In genomic region chr17:10370660-10371130, GRCm38 (mm10) we compare ENCODE assay signal across 8 mouse cellular contexts. TPM values are rescaled to one million over a fixed set of nuclear protein-coding genes. Genes with fewer than 3 reads are reported as not detected.
DNase-seq lines count a peak whose midpoint lies in the region; ATAC-seq and TF ChIP-seq lines count a peak whose summit lies in the region.

No protein-coding gene starts in this region.

- intact Hi-C loops in heart, postnatal 36 days (cut with DNase I): loop anchor here (1.0 to 5.0 kb wide), 5 partner anchors 20 to 278 kb away; no protein-coding TSS in a partner anchor
- intact Hi-C loops in gastrocnemius, postnatal 14 days (cut with DNase I; ENCODE audit: low total_unique reads): no loop called here

- peaks cover 25% of the 10 kb centered on the region for H3K4me1 ChIP-seq in embryonic facial prominence, embryonic 12.5 days
- H3K4me1 ChIP-seq in embryonic facial prominence, embryonic 10.5 days: peaks cover 48% of the 10 kb centered on the region
- peaks cover 13% of the 10 kb centered on the region for H3K4me1 ChIP-seq in midbrain, embryonic 11.5 days (ENCODE audit: control insufficient read depth, insufficient read depth, low read length)
- H3K4me1 ChIP-seq in midbrain, embryonic 15.5 days: peaks cover 9% of the 10 kb centered on the region; the same call in 1 of the 2 replicates
- no peaks in the 10 kb centered on the region for H3K4me1 ChIP-seq in stomach, postnatal 0 days (replicated peaks; ENCODE audit: control insufficient read depth, insufficient read depth)

- no peaks in the 10 kb centered on the region for H3K27me3 ChIP-seq in embryonic facial prominence, embryonic 12.5 days
- H3K27me3 ChIP-seq in embryonic facial prominence, embryonic 10.5 days (replicated peaks; ENCODE audit: low read depth, poor library complexity, severe bottlenecking): no peaks in the 10 kb centered on the region
- no peaks in the 10 kb centered on the region for H3K27me3 ChIP-seq in midbrain, embryonic 11.5 days (ENCODE audit: control insufficient read depth, insufficient read depth, low read length)
- no peaks in the 10 kb centered on the region for H3K27me3 ChIP-seq in midbrain, embryonic 15.5 days (replicated peaks)
- no peaks in the 10 kb centered on the region for H3K27me3 ChIP-seq in stomach, postnatal 0 days (ENCODE audit: control insufficient read depth, insufficient read depth, low read length)

- no peak overlapping the region for H3K4me2 ChIP-seq in embryonic facial prominence, embryonic 12.5 days (replicated peaks)
- no peak overlapping the region for H3K4me2 ChIP-seq in midbrain, embryonic 11.5 days
- no peak overlapping the region for H3K4me2 ChIP-seq in midbrain, embryonic 15.5 days
- no peak overlapping the region for H3K4me2 ChIP-seq in stomach, postnatal 0 days (replicated peaks; ENCODE audit: low read depth)

- H3K4me3 ChIP-seq in embryonic facial prominence, embryonic 12.5 days: no peak overlapping the region
- H3K4me3 ChIP-seq in embryonic facial prominence, embryonic 10.5 days: no peak overlapping the region
- no peak overlapping the region for H3K4me3 ChIP-seq in midbrain, embryonic 11.5 days (ENCODE audit: low read depth, low read length)
- H3K4me3 ChIP-seq in midbrain, embryonic 15.5 days: no peak overlapping the region
- no peak overlapping the region for H3K4me3 ChIP-seq in stomach, postnatal 0 days (ENCODE audit: low read depth, low read length)

- H3K27ac ChIP-seq in embryonic facial prominence, embryonic 12.5 days: 0 out of 2 replicates have a peak overlapping the region, but pooled peaks have one; percentile 23
- H3K27ac ChIP-seq in embryonic facial prominence, embryonic 10.5 days (replicated peaks): no peak overlapping the region; the same call in 1 of the 2 replicates
- no peak overlapping the region for H3K27ac ChIP-seq in midbrain, embryonic 11.5 days (ENCODE audit: low read depth, low read length)
- H3K27ac ChIP-seq in midbrain, embryonic 15.5 days: no peak overlapping the region
- H3K27ac ChIP-seq in stomach, postnatal 0 days (replicated peaks): 0 out of 2 replicates have a peak overlapping the region, but pooled peaks have one; percentile 8

- WGBS in embryonic facial prominence, embryonic 12.5 days: 57% methylated on average over 8 of the region's 8 CpGs
- 71% methylated on average over 8 of the region's 8 CpGs for WGBS in embryonic facial prominence, embryonic 10.5 days
- 75% methylated on average over 8 of the region's 8 CpGs for WGBS in midbrain, embryonic 11.5 days
- 64% methylated on average over 8 of the region's 8 CpGs for WGBS in midbrain, embryonic 15.5 days
- WGBS in stomach, postnatal 0 days: 74% methylated on average over 8 of the region's 8 CpGs

- TF ChIP-seq CTCF in stomach, postnatal 0 days (IDR thresholded peaks at IDR 0.05; ENCODE audit: low read depth): no peak

- H3K36me3 ChIP-seq in embryonic facial prominence, embryonic 12.5 days: no peaks in the 10 kb centered on the region
- no peaks in the 10 kb centered on the region for H3K36me3 ChIP-seq in embryonic facial prominence, embryonic 10.5 days (replicated peaks)
- no peaks in the 10 kb centered on the region for H3K36me3 ChIP-seq in midbrain, embryonic 11.5 days (ENCODE audit: control insufficient read depth, insufficient read depth, low read length)
- H3K36me3 ChIP-seq in midbrain, embryonic 15.5 days (replicated peaks): no peaks in the 10 kb centered on the region
- H3K36me3 ChIP-seq in stomach, postnatal 0 days (ENCODE audit: control insufficient read depth, insufficient read depth, low read length): no peaks in the 10 kb centered on the region

- no peak for DNase-seq in embryonic facial prominence, embryonic 10.5 days (ENCODE audit: low spot score)
- peak; percentile 75 for DNase-seq in midbrain, embryonic 11.5 days (ENCODE audit: low spot score, missing footprints)
- peak; percentile 41 to 49 for DNase-seq in heart, postnatal 36 days
- DNase-seq in stomach, postnatal 0 days (ENCODE audit: low spot score): no peak
- no peak for DNase-seq in gastrocnemius, postnatal 14 days
- DNase-seq in adrenal gland, adult 8-10 months: no peak

- H3K9ac ChIP-seq in embryonic facial prominence, embryonic 12.5 days: no peak overlapping the region
- no peak overlapping the region for H3K9ac ChIP-seq in midbrain, embryonic 11.5 days (ENCODE audit: low read length)
- no peak overlapping the region for H3K9ac ChIP-seq in midbrain, embryonic 15.5 days
- no peak overlapping the region for H3K9ac ChIP-seq in stomach, postnatal 0 days (ENCODE audit: low read length)

- no peak for ATAC-seq in embryonic facial prominence, embryonic 12.5 days (ENCODE audit: insufficient number of reproducible peaks, insufficient read depth, low FRiP score, low TSS enrichment)
- no peak for ATAC-seq in midbrain, embryonic 11.5 days (ENCODE audit: low FRiP score)
- ATAC-seq in midbrain, embryonic 15.5 days (replicated peaks): no peak
- no peak for ATAC-seq in stomach, postnatal 0 days (ENCODE audit: low FRiP score, low TSS enrichment)

- TF ChIP-seq EP300 in stomach, postnatal 0 days (optimal IDR thresholded peaks at IDR 0.05): no peak

- H3K9me3 ChIP-seq in embryonic facial prominence, embryonic 12.5 days: no peaks in the 10 kb centered on the region
- H3K9me3 ChIP-seq in embryonic facial prominence, embryonic 10.5 days: no peaks in the 10 kb centered on the region
- H3K9me3 ChIP-seq in midbrain, embryonic 11.5 days (ENCODE audit: control insufficient read depth, low read length): no peaks in the 10 kb centered on the region
- no peaks in the 10 kb centered on the region for H3K9me3 ChIP-seq in midbrain, embryonic 15.5 days
- no peaks in the 10 kb centered on the region for H3K9me3 ChIP-seq in stomach, postnatal 0 days (ENCODE audit: control insufficient read depth, low read length)

RNA-seq across cellular contexts. Expression of gene Qk, which starts 51.0 kb away (rescaled TPM):
- polyA plus RNA-seq in embryonic facial prominence, embryonic 12.5 days (2016; fragmentation: Nextera tagmentation; extraction: Ambion mirVana): 27.5 and 29.1 TPM in 2 replicates
- polyA plus RNA-seq in embryonic facial prominence, embryonic 10.5 days (2016; fragmentation: Nextera tagmentation; extraction: Ambion mirVana): 33.3 and 33.5 TPM in 2 replicates
- 63.2 and 73.7 TPM in 2 replicates for polyA plus RNA-seq in midbrain, embryonic 11.5 days (2014; fragmentation: Nextera tagmentation; extraction: Ambion mirVana)
- 34.5 and 39.0 TPM in 2 replicates for polyA plus RNA-seq in midbrain, embryonic 15.5 days (2015; fragmentation: Nextera tagmentation; extraction: Ambion mirVana)
- total RNA-seq in heart, postnatal 36 days (2021): 100 to 1,000 TPM; 419 to 431 TPM
- 9.7 and 9.8 TPM in 2 replicates for polyA plus RNA-seq in stomach, postnatal 0 days (2015; fragmentation: Nextera tagmentation; extraction: Ambion mirVana)
- total RNA-seq in gastrocnemius, postnatal 14 days (2021): 100 to 1,000 TPM; 209 to 220 TPM
- total RNA-seq in adrenal gland, adult 8-10 months (2022): 100 to 1,000 TPM; 121 to 231 (median 200) TPM

Comparison
In these comparisons a context has a peak if more than half of its experiments do, and no peak if none do; other contexts are left out.
1. H3K27ac ChIP-seq: peak in embryonic facial prominence, embryonic 12.5 days (single experiment) and stomach, postnatal 0 days (single experiment); none in embryonic facial prominence, embryonic 10.5 days (single experiment), midbrain, embryonic 11.5 days (single experiment) and midbrain, embryonic 15.5 days (single experiment).
2. DNase-seq: peak in midbrain, embryonic 11.5 days (single experiment) and heart, postnatal 36 days (2 of 2); none in embryonic facial prominence, embryonic 10.5 days (single experiment), stomach, postnatal 0 days (single experiment), gastrocnemius, postnatal 14 days (single experiment) and adrenal gland, adult 8-10 months (single experiment).